Mouse (Mus musculus) neural tube, embryonic 14.5 days (tissue): Measurements from ENCODE around the gene Tab3. TPM values are rescaled to one million over a fixed set of nuclear protein-coding genes. Genes with fewer than 3 reads are reported as not detected.
A peak's percentile ranks its signal among the peaks of the same experiment; 100 is the strongest.

Experiments
- ATAC-seq: fragments of 200-750 bp; cut with Nextera tagmentation; 2 replicates; pipeline ENCODE4 v1.8.0; 2017; ENCODE audit warnings: low read depth, mild to moderate bottlenecking, moderate TSS enrichment, moderate library complexity
- H3K27ac ChIP-seq: fragments of 300-500 bp; sonication (generic); 2 replicates; pipeline ENCODE4 v1.5.1; 2014; ENCODE audit warnings: low read depth, mild to moderate bottlenecking, control low read depth, low read length, moderate library complexity, mixed read lengths
- H3K27me3 ChIP-seq: fragments of 300-500 bp; sonication (generic); 2 replicates; pipeline ENCODE4 v1.6.1; 2014; ENCODE audit warnings: low read length; ENCODE audit not compliant: control insufficient read depth, insufficient read depth
- H3K36me3 ChIP-seq: fragments of 300-500 bp; sonication (generic); 2 replicates; pipeline ENCODE4 v1.6.1; 2014; ENCODE audit warnings: low read length, mixed read lengths; ENCODE audit not compliant: control insufficient read depth, insufficient read depth
- H3K4me1 ChIP-seq: fragments of 300-500 bp; sonication (generic); 2 replicates; pipeline ENCODE4 v1.6.1; 2014; ENCODE audit warnings: low read length; ENCODE audit not compliant: control insufficient read depth, insufficient read depth
- H3K4me2 ChIP-seq: fragments of 300-500 bp; sonication (generic); 2 replicates; pipeline ENCODE4 v1.6.1; 2014; ENCODE audit warnings: mild to moderate bottlenecking, low read depth, low read length, control low read depth
- H3K4me3 ChIP-seq: fragments of 300-500 bp; sonication (generic); 2 replicates; pipeline ENCODE4 v1.5.1; 2014; ENCODE audit warnings: low read depth, low read length, control low read depth, mixed read lengths
- H3K9ac ChIP-seq: fragments of 300-500 bp; sonication (generic); replicated peaks from 2 replicates; pipeline ENCODE4 v1.6.1; 2014; ENCODE audit warnings: low read depth, mild to moderate bottlenecking, control low read depth, low read length, mixed read lengths
- H3K9me3 ChIP-seq: fragments of 300-500 bp; sonication (generic); 2 replicates; pipeline ENCODE4 v1.6.1; 2016; ENCODE audit warnings: low read length; ENCODE audit not compliant: control insufficient read depth
- whole genome bisulfite sequencing: fragments of 180-500 bp; shearing (Covaris S2); extraction: QIAGEN DNeasy Blood & Tissue Kit; methylation state at CpG from one replicate; pipeline ENCODE4 v1.1.7; 2014; 5-methylcytosine and 5-hydroxymethylcytosine counted together
- microRNA-seq: library from miRNA; unstranded; fragments of <30 nt; microRNA quantifications from one replicate; pipeline ENCODE4, GENCODE M21; 2016
- polyA plus RNA-seq: library from polyadenylated mRNA; unstranded; fragments of >200 nt; fragmentation: Nextera tagmentation; extraction: Ambion mirVana; gene quantifications from 2 replicates; pipeline ENCODE4 v1.2.1, GENCODE M21; 2014

Tab3 gene
- polyA plus RNA-seq, 1 experiment from 2014 or later = 9.6 TPM

DNA sequence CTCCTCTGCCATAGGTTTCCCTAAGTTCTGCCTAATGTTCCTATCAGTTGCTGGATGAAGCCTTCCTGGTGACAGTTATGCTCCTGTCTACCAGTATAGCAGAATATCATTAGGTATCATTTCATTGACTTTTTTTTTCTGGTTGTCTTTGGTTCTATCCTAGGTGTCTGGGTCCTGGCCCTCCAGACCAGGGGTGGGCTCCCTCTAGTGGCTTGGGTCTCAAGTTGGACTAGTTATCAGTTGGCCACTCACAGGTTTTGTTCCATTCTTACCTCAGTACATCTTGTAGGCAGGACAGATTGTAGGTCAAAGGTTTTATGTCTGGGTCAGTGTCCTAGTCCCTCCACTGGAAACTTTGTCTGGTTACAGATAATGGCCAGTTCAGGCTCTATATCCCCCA, 11.8 kb downstream of the Tab3 start:
- H3K27ac ChIP-seq = no peak overlapping the region
- ATAC-seq = no peak
- no peaks in the 10 kb centered on the region for H3K9me3 ChIP-seq

DNA sequence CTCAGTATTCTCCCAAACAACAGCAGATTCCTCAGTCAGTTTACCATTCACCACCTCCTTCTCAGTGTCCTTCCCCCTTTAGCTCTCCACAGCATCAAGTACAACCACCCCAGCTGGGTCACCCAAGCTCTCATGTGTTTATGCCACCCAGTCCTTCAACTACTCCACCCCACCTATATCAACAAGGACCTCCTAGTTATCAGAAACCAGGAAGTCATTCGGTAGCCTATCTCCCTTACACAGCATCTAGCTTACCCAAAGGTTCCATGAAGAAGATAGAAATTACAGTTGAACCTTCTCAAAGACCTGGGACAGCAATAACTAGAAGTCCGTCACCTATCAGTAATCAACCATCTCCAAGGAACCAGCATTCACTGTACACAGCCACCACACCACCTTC, 40.9 kb downstream of the Tab3 start:
- H3K27me3 ChIP-seq = no peaks in the 10 kb centered on the region
- no peak overlapping the region for H3K27ac ChIP-seq
- 98% methylated on average over 2 of the region's 2 CpGs for WGBS
- H3K36me3 ChIP-seq = no peaks in the 10 kb centered on the region
- no peak overlapping the region for H3K9ac ChIP-seq
- no peak for ATAC-seq
- no peak overlapping the region for H3K4me2 ChIP-seq
- H3K4me3 ChIP-seq = no peak overlapping the region
- no peaks in the 10 kb centered on the region for H3K9me3 ChIP-seq
- H3K4me1 ChIP-seq = no peaks in the 10 kb centered on the region

More for the DNA sequence above, 11.8 kb downstream of the Tab3 start:
- H3K4me2 ChIP-seq = no peak overlapping the region
- H3K27me3 ChIP-seq = no peaks in the 10 kb centered on the region
- no peaks in the 10 kb centered on the region for H3K36me3 ChIP-seq
- H3K9ac ChIP-seq = no peak overlapping the region
- no peak overlapping the region for H3K4me3 ChIP-seq
- no peaks in the 10 kb centered on the region for H3K4me1 ChIP-seq

DNA sequence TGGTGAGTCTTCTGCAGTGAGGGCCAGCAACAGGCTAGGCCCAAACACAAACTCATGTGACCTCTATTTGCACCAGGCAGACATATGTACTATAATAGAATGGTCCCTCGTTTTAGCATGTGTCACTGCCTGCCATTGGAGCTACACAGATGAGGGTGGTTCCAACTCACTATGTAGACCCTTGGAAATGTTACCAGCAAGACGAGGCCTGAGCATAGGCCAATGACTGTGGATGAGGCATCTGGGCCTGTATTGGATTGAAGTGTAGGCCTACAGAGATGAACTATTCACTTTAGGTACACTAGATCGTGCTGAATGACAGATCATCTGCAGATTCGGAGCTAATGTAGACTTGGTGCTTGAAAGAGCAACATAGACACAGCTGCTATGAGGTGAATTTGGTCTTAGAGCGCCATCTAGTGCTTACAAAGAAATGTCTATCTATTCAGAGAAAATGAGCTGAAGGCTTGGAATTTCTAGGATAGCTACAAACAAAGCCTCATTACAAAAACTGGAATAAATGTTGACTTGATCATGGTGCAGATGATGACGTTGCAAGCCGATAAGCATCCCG, 72.5 kb downstream of the Tab3 start:
- WGBS = 40% methylated on average over 8 of the region's 8 CpGs
- peak; percentile 81 for ATAC-seq
- no peaks in the 10 kb centered on the region for H3K27me3 ChIP-seq

DNA sequence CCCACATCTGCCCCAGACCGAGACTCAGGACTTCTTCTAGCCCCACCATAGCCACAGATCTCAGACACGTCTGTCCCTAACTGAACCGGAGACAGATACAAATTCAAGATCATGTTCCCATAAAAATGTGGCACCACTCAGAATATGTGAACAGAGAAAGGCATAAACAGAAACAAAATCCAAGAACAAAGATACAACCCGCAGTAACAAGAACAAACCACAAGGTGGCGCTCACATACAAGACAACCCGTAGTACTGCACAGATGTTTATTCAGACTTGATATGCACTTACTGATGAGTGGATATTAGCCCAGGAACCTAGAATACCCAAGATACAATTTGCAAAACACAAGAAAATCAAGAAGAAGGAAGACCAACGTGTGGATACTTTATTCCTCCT, 103.0 kb downstream of the Tab3 start:
- H3K27me3 ChIP-seq = no peaks in the 10 kb centered on the region
- peak; percentile 76; the same call in 1 of the 2 replicates for ATAC-seq
- no peak overlapping the region for H3K4me2 ChIP-seq
- WGBS = 25% methylated on average over 7 of the region's 7 CpGs
- no peaks in the 10 kb centered on the region for H3K9me3 ChIP-seq
- H3K4me1 ChIP-seq = no peaks in the 10 kb centered on the region
- no peak overlapping the region for H3K27ac ChIP-seq
- no peaks in the 10 kb centered on the region for H3K36me3 ChIP-seq
- H3K9ac ChIP-seq = no peak overlapping the region
- H3K4me3 ChIP-seq = no peak overlapping the region

More for the DNA sequence above, 72.5 kb downstream of the Tab3 start:
- no peak overlapping the region for H3K4me2 ChIP-seq
- no peaks in the 10 kb centered on the region for H3K9me3 ChIP-seq
- H3K27ac ChIP-seq = no peak overlapping the region
- H3K36me3 ChIP-seq = no peaks in the 10 kb centered on the region
- no peaks in the 10 kb centered on the region for H3K4me1 ChIP-seq
- H3K4me3 ChIP-seq = no peak overlapping the region
- no peak overlapping the region for H3K9ac ChIP-seq

DNA sequence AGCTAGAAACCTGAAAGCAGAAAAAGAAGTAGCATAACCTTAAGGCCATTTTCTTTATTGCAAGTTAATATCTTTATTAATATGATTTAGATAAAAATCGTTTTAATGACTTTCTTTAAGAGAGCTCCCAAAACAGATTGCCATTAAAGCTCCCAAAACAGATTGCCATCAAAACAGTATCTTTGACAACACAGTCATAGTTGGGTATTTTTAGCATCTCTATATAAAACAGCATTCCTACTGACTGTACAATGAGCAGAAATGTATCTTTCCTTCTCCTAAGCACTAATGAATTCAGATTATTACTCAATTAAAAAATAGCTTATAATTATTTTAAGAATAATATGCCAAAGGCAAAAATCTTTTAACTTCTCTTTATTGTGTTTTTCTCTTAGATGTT, 108.3 kb downstream of the Tab3 start:
- Histone ChIP-seq H3K4me2 (no peak overlapping the region), H3K27me3 (no peaks in the 10 kb centered on the region), H3K4me1 (no peaks in the 10 kb centered on the region), H3K36me3 (no peaks in the 10 kb centered on the region), H3K9ac (no peak overlapping the region), H3K9me3 (no peaks in the 10 kb centered on the region), H3K4me3 (no peak overlapping the region), H3K27ac (no peak overlapping the region)
- no peak for ATAC-seq
- 64% methylated on average over 1 of the region's 1 CpGs for WGBS

DNA sequence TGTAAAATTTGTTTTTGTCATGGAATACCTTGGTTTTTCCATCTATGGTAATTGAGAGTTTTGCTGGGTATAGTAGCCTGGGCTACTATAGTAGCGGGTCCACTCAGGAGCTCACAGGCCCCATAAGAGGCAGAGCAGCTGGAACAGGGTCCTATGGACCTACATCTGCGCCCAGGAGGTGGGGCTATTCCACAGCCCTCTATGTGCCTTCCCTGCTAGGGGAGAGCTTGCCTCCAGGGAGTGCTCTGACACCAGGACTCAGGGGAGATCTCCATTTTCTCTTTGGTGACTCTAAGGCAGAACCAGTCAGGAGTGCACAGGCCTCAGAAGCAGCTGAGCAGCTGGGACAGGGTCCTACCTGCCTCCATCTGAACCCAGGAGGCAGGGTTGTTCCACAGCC, 109.9 kb downstream of the Tab3 start:
- no peak overlapping the region for H3K27ac ChIP-seq
- no peaks in the 10 kb centered on the region for H3K9me3 ChIP-seq
- H3K27me3 ChIP-seq = no peaks in the 10 kb centered on the region
- ATAC-seq = no peak
- no peaks in the 10 kb centered on the region for H3K36me3 ChIP-seq
- WGBS = 74% methylated on average over 2 of the region's 2 CpGs
- no peaks in the 10 kb centered on the region for H3K4me1 ChIP-seq
- no peak overlapping the region for H3K9ac ChIP-seq
- no peak overlapping the region for H3K4me2 ChIP-seq
- H3K4me3 ChIP-seq = no peak overlapping the region

Small RNAs within 50 kb of the gene (microRNA-seq; reads per million reads assigned to microRNA genes)
- gene Gm44378 = not detected

Other genes with a start within 250 kb of the Tab3 start
- 10.1 and 14.1 TPM in 2 replicates for gene Gk, start 202.8 kb downstream of the Tab3 start, polyA plus RNA-seq